Mouse (Mus musculus): ENCODE data around the gene Eprs.

The Eprs gene

GRCm38 (mm10) chr1:185451495-185451894 lies 88.7 kb downstream of the Eprs start:
- DNase-seq: no peak

- no peak for DNase-seq
Measured at GRCm38 (mm10) chr1:185452461-185452860, 89.6 kb downstream of the Eprs start.

- no peak for DNase-seq
Measured at GRCm38 (mm10) chr1:185454144-185454543, 91.3 kb downstream of the Eprs start.

DNA sequence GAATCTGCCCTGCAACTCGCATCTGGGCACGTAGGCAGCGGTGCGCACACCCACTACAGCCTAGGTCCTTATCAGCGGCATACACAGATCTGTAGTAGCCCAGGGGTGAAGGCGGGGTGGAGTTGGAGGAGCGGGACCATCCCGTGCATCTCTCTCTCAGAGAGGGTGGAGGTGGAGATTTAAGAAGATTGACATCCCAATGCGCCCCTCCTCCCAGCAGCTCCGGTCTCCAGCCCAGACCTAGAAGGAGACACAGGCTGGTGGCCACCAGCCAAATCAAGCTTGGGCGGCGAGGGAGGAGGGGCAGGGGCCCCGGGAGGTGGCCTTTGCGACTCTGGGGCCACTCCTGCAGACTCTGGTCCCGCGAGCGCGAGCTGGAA lies 91.7 kb downstream of the Eprs start, which contains the start of gene Slc30a10:
Slc30a10 (plus strand) TSS at position 274 of the 380 bp plus-strand sequence.
- peak; percentile 6 for DNase-seq

DNA sequence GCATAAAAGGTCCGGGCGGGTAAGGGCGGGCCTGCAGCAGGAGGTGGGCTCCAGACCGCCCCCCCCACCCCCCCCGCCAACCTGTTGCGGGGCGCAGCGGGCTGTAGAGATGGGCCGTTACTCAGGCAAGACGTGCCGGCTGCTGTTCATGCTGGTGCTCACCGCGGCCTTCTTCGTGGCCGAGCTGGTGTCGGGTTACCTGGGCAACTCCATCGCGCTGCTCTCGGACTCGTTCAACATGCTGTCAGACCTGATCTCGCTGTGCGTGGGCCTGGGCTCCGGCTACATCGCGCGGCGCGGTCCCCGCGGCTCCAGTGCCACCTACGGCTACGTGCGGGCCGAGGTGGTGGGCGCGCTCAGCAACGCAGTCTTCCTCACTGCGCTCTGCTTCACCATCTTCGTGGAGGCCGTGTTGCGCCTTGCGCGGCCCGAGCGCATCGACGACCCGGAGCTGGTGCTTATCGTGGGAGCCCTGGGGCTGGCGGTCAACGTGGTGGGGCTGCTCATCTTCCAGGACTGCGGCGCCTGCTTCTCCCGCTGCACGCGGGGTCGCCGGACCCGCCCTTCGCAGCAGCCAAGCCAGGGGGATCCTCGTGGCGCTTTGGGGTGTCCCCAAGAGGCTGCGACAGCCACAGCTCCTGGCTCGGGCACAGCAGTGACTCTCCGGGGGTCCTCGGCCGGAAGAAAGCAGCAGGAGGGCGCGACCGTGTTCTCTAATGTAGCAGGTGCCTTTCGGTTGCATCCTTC lies 92.3 kb downstream of the Eprs start:
- peak; percentile 17 for DNase-seq

GRCm38 (mm10) chr1:185456327-185456726 lies 93.5 kb downstream of the Eprs start:
- no peak for DNase-seq

- DNase-seq: no peak
Measured at GRCm38 (mm10) chr1:185460096-185460495, 97.3 kb downstream of the Eprs start.

DNA sequence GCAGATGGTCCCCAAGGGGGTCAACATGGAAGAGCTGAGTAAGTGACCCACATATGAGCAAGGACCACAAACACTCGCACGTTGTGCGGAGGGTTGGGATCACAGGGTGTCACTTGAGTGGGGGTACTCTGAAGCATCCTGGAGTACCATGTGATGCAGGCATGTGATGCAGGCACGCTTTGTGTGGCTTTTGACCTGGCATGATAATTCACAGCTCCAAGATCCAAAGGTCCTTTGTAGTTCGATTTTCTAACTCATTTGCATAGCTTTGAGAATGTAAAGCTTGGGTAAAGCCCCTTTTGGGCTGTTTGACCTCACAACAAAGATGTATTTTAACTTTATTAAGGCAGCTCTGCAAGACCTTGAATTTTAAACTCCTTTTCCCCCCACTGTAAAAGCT lies 100.0 kb downstream of the Eprs start:
- DNase-seq: no peak

GRCm38 (mm10) chr1:185469551-185470021 lies 106.7 kb downstream of the Eprs start:
- no peak for DNase-seq

DNA sequence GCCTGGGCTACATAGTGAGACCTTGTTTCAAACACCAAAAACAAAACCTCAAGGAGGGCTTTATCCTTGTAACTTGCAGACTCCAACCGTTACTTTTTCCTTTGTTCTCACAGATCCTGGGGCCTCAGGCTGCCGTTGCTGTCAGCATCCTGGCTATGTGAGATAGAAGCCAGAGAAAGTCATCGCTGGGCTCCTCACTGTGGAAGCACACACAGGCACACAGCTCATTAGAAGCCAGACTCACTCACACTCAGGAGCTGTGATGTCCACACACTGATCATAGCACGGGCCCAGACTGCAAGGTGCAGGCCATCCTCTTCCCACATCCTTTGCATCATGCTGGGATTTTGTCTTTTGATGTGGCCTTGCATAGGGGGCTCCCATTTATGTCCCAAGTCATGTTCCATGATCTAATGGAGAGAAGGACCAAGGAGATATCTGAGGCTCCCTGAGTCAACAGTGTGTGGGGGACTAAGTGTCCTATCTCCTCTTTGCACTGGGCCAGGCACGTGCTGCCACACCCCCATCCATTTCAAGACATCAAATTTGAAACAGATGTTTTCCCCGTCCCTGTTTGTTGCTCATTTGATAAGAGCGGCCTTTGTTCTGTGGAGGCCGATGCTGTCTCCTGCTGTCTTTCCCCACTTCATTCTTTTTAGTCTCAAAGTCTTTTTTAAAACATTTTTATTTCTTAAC lies 109.3 kb downstream of the Eprs start:
- DNase-seq: no peak

- no peak for DNase-seq
Measured at GRCm38 (mm10) chr1:185472730-185473129, 109.9 kb downstream of the Eprs start.

DNA sequence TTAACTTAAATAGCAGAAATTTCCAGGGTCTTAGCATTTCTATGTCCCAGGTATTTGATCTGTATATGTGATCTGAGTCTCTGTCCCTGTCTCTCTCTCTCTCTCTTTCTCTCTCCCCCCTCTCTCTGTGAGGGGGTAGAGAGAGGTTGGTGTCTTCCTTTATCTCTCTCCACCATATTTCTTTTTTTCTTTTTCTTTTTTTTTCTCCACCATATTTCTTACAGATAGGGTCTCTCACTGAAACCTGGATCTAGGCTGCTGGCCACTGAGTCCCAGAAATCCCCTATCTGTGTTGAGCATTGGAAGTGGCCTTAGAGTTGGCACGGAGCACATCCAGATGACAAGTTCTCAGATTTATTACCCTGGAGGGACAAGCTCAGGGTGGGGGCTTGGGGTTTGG lies 110.6 kb downstream of the Eprs start:
- no peak for DNase-seq
